Mouse (Mus musculus) forebrain, postnatal 0 days (tissue): ENCODE data around the gene Tectb. TPM values are rescaled to one million over a fixed set of nuclear protein-coding genes. Genes with fewer than 3 reads are reported as not detected.
"Not testable (repeated sequence)": the region's sequence is repeated elsewhere in the genome, so short reads cannot be mapped to it uniquely, and the experiment has no call there.

Experiments
- ATAC-seq: fragments of 200-750 bp; cut with Nextera tagmentation; 2 replicates; pipeline ENCODE4 v1.8.0; 2017; ENCODE audit warnings: mild to moderate bottlenecking, moderate library complexity
- DNase-seq: peaks from one replicate; pipeline ENCODE4 v3.0.0-alpha.2; 2015
- H3K27ac ChIP-seq: fragments of 300-500 bp; sonication (generic); 2 replicates; pipeline ENCODE4 v1.5.1; 2014; ENCODE audit warnings: low read depth, mild to moderate bottlenecking, antibody characterized with exemption, low read length, moderate library complexity, mixed read lengths
- H3K27me3 ChIP-seq: fragments of 300-500 bp; sonication (generic); 2 replicates; pipeline ENCODE4 v1.6.1; 2014; ENCODE audit warnings: mild to moderate bottlenecking, low read length, mixed read lengths; ENCODE audit not compliant: insufficient read depth
- H3K36me3 ChIP-seq: fragments of 300-500 bp; sonication (generic); 2 replicates; pipeline ENCODE4 v1.6.1; 2014; ENCODE audit warnings: mild to moderate bottlenecking, moderate library complexity; ENCODE audit not compliant: insufficient read depth
- H3K4me1 ChIP-seq: fragments of 300-500 bp; sonication (generic); 2 replicates; pipeline ENCODE4 v1.6.1; 2014; ENCODE audit warnings: antibody characterized with exemption; ENCODE audit not compliant: insufficient read depth
- H3K4me2 ChIP-seq: fragments of 300-500 bp; sonication (generic); 2 replicates; pipeline ENCODE4 v1.6.1; 2014; ENCODE audit warnings: low read depth, mild to moderate bottlenecking, moderate library complexity
- H3K4me3 ChIP-seq: fragments of 300-500 bp; sonication (generic); 2 replicates; pipeline ENCODE4 v1.5.1; 2014; ENCODE audit warnings: low read depth, low read length, mixed read lengths
- H3K9ac ChIP-seq: fragments of 300-500 bp; sonication (generic); 2 replicates; pipeline ENCODE4 v1.6.1; 2014; ENCODE audit warnings: mild to moderate bottlenecking
- H3K9me3 ChIP-seq: fragments of 300-500 bp; sonication (generic); 2 replicates; pipeline ENCODE4 v1.6.1; 2016; ENCODE audit warnings: low read length
- CTCF ChIP-seq: sonication (generic); IDR thresholded peaks from 2 replicates; pipeline ENCODE4 v1.5.1; 2016; ENCODE audit warnings: antibody characterized with exemption, control low read depth, low read depth
- WGBS: fragments of 180-500 bp; shearing (Covaris S2); extraction: QIAGEN DNeasy Blood & Tissue Kit; methylation state at CpG from one replicate; pipeline ENCODE4 v1.1.7; 2014; 5-methylcytosine and 5-hydroxymethylcytosine counted together
- polyA plus RNA-seq: library from polyadenylated mRNA; unstranded; fragments of >200 nt; fragmentation: Nextera tagmentation; extraction: Ambion mirVana; gene quantifications from 2 replicates; pipeline ENCODE4 v1.2.1, GENCODE M21; 2015
- total RNA-seq: library from RNA; depleted of rRNA; stranded (reverse); fragments of >200 nt; gene quantifications from 2 replicates; pipeline ENCODE4 v1.2.3, GENCODE M21; 2014

The Tectb gene
- total and polyA plus RNA-seq, 2 experiments from 2014 or later, result 0.16 TPM; not detected in 1

DNA sequence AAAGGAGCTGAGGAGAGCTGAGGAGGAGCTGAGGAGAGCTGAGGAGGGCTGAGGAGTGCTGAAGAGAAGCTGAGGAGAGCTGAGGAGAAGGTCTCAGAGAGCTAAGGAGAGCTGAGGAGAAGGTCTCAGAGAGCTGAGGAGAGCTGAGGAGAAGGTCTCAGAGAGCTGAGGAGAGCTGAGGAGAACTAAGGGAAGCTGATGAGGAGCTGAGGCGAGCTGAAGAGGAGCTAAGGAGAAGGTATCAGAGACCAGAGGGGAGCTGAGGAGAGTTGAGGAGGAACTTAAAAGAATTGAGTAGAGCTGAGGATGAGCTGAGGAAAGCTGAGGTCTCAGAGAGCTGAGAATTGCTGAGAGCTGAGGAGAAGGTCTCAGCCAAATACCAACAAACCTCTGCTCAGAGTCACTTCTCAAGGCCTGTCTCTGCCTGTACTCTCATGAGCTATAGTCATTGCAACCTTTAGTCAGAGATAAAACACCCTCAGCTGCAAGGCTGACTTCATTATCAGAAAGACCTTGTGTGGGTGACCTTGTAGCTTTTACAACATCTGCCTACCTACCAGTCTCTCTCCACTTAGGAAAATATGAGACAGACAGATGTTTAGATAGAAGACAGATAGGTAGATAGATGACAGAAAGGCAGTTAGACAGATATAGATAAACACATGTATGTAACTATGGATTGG, 15.2 kb upstream of the Tectb start:
- TF ChIP-seq CTCF, result no peak
- no peaks in the 10 kb centered on the region for H3K27me3 ChIP-seq
- no peak overlapping the region for H3K27ac ChIP-seq
- no peaks in the 10 kb centered on the region for H3K9me3 ChIP-seq
- DNase-seq (no peak), ATAC-seq (no peak)
- no peak overlapping the region for H3K4me2 ChIP-seq
- no peaks in the 10 kb centered on the region for H3K4me1 ChIP-seq
- no peak overlapping the region for H3K4me3 ChIP-seq
- H3K9ac ChIP-seq, result no peak overlapping the region
- 83% methylated on average over 1 of the region's 1 CpGs for WGBS
- no peaks in the 10 kb centered on the region for H3K36me3 ChIP-seq

DNA sequence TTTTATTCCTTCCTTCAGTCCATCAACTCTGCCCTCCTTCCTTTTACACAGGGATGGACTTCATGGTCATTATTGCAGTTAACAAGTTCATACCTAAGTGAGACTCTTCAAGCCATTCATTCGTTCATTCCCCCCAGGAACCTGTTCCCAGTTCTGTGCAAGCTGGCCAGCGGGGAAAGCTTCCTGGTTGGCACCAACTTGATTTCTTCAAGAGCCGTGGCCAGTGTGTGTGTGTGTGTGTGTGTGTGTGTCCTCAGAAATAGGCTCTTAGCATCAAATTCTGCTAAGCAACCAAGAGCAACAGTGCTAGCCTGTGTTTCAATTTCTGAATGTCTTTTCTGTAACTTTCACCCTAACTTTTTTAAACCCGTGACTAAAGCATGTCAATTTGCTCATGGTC, 14.6 kb upstream of the Tectb start:
- DNase-seq (no peak), ATAC-seq (no peak)
- H3K9me3 ChIP-seq, result no peaks in the 10 kb centered on the region
- no peak overlapping the region for H3K4me2 ChIP-seq
- TF ChIP-seq CTCF, result no peak
- H3K27me3 ChIP-seq, result no peaks in the 10 kb centered on the region
- H3K9ac ChIP-seq, result no peak overlapping the region
- WGBS, result 79% methylated on average over 4 of the region's 4 CpGs
- no peak overlapping the region for H3K27ac ChIP-seq
- no peaks in the 10 kb centered on the region for H3K4me1 ChIP-seq
- no peak overlapping the region for H3K4me3 ChIP-seq
- no peaks in the 10 kb centered on the region for H3K36me3 ChIP-seq

DNA sequence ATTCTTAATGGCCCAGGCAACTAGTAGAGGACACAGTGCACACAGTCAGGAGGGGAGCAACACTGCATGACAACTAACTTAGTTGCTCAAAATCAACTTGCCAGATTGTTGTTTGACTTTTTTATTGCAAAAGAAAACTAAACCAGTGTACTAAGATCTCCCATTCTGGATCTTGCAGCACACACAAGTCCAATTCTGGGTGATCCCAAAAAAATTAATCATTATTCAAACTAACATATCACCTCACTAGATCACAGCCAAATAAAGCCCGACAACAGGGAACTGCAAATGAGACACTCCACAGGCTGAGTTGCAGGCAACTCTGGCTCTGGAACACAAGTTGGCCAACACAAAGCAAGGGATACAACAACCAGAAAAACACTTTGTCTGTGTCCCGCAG, 13.8 kb upstream of the Tectb start:
- Histone ChIP-seq H3K4me1 (no peaks in the 10 kb centered on the region), H3K9ac (no peak overlapping the region), H3K27me3 (no peaks in the 10 kb centered on the region), H3K4me3 (no peak overlapping the region), H3K9me3 (no peaks in the 10 kb centered on the region), H3K27ac (no peak overlapping the region), H3K36me3 (no peaks in the 10 kb centered on the region), H3K4me2 (no peak overlapping the region)
- 88% methylated on average over 2 of the region's 2 CpGs for WGBS
- ATAC-seq (no peak), DNase-seq (no peak)
- TF ChIP-seq CTCF, result no peak

DNA sequence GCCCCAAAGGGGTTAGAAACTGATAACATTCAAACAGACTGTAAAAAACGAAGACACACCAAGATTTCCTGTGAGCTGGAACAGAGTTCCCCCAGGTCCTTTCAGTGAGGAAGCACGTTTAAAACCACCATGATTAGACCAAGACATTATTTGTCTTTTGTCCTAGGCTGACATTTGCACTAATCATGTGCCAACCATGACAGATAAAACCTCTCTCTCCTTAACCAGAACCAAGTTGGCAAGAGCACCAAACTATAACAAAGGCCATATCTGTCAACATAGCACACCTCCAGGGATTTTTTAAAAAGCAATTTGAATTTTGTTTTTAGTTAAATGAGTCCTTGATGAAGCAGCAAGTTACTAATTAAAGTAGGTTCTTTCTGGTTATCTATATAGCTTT, 12.8 kb upstream of the Tectb start:
- Histone ChIP-seq H3K4me2 (no peak overlapping the region), H3K27ac (no peak overlapping the region), H3K4me3 (no peak overlapping the region), H3K36me3 (no peaks in the 10 kb centered on the region), H3K4me1 (no peaks in the 10 kb centered on the region), H3K27me3 (no peaks in the 10 kb centered on the region), H3K9me3 (no peaks in the 10 kb centered on the region), H3K9ac (no peak overlapping the region)
- no peak for ATAC-seq
- TF ChIP-seq CTCF, result no peak
- no peak for DNase-seq
- 66% methylated on average over 2 of the region's 2 CpGs for WGBS

DNA sequence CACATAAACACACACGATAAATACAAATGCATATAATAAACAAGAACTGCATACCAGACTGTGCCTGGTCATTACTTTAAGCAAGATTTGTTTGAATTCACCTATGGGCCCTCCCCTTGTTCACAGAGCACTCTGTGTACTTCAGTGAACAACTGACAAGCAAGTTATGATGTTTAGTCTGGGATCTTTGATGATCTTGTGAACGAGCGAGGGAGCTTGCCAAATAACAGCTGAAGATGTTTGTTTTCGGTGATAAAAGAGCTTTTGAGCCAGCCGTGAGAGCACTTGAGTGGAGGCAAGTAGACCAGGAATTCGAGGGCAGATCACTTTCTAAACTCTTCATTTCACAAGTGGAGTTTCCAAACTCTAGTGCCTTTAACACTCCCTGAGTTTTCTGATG, 12.2 kb upstream of the Tectb start:
- H3K4me2 ChIP-seq, result no peak overlapping the region
- DNase-seq, result no peak
- H3K4me1 ChIP-seq, result no peaks in the 10 kb centered on the region
- ATAC-seq, result no peak
- H3K9ac ChIP-seq, result no peak overlapping the region
- TF ChIP-seq CTCF, result no peak
- H3K9me3 ChIP-seq, result no peaks in the 10 kb centered on the region
- 72% methylated on average over 6 of the region's 6 CpGs for WGBS
- H3K4me3 ChIP-seq, result no peak overlapping the region
- no peaks in the 10 kb centered on the region for H3K36me3 ChIP-seq
- H3K27me3 ChIP-seq, result no peaks in the 10 kb centered on the region
- no peak overlapping the region for H3K27ac ChIP-seq

DNA sequence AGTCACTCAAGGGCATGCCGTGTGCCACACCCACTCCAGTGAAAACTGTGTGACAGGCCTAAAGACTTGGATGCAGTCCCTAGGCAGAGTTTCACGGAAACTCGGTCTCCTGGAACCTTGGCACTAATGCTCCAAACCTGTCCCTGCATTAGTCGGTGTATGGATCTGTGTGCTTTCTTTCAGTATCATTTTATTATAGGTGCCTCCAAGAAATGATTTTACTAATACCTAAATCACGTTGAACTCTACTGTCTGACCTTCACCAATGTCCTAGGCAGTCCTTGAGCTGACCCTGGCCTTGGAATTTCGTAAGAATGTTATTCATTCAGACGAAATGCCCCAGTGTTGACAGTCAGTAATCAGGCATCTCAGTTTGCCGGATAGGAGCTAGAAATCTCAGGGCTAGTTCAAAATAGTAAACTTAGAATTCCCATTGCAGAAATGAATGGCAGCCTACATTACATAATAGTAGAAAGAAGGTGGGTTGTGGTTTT, 11.2 kb upstream of the Tectb start:
- ATAC-seq, DNase-seq, H3K36me3 ChIP-seq, H3K27ac ChIP-seq, H3K4me1 ChIP-seq, H3K9ac ChIP-seq, H3K27me3 ChIP-seq, H3K4me2 ChIP-seq, H3K4me3 ChIP-seq, H3K9me3 ChIP-seq: not testable (repeated sequence)
- WGBS, result 93% methylated on average over 8 of the region's 8 CpGs

DNA sequence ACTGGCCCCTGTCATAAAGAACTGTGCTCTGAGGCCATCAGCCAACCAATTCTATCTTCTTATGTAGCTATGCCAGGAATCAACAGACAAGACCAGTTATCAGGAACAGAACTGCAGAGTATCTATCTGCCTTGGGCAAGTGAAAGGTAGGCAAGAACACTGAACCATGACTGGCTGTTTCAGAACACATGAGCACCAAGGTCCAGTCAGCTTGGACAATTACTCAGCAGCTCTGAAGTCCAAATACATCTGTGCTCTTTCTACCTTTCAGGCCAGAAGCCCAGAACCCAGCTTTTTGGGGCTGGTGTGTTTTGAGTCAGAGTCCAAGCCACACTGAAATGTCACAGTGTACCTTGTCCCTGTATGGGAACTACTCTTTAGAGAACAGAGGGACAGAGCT, 10.1 kb upstream of the Tectb start:
- Histone ChIP-seq H3K9ac (no peak overlapping the region), H3K9me3 (no peaks in the 10 kb centered on the region), H3K27ac (no peak overlapping the region), H3K4me1 (no peaks in the 10 kb centered on the region), H3K27me3 (no peaks in the 10 kb centered on the region), H3K36me3 (no peaks in the 10 kb centered on the region), H3K4me2 (no peak overlapping the region), H3K4me3 (no peak overlapping the region)
- TF ChIP-seq CTCF, result no peak
- DNase-seq, result no peak
- ATAC-seq, result no peak
